Mouse (Mus musculus): ENCODE data around the gene Ckap2l.

DNA sequence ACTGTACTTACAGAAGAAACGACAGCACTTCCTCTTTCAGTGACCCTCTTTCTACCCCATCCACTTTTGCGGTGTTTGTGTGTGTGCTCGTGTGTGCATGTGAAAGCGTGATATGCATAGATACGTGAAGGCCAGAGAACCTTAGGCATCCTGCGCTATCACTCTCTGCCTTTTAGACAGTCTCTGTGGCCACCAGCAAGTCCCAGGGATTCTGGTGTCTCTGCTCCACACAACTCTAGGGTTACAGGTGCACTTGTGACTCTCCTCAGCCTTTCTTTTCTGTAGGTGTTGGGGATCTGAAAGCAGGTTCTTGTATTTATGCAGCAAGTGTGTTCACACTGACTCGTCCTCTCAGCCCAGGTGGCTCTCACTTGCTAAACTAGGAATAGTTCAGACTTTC is 31.7 kb downstream of the Ckap2l start:
- TF ChIP-seq CTCF (IDR thresholded peaks at IDR 0.05; ENCODE audit: borderline replicate concordance, extremely low read depth, insufficient read depth, insufficient read length) (no peak), POLR2A (IDR thresholded peaks at IDR 0.05; ENCODE audit: borderline replicate concordance, extremely low read depth, insufficient read depth, insufficient read length, poor library complexity, severe bottlenecking) (no peak)

All from brain, embryonic 14.5 days (tissue).